Comparison of ENCODE assay signal across 8 mouse cellular contexts in the genomic region with DNA sequence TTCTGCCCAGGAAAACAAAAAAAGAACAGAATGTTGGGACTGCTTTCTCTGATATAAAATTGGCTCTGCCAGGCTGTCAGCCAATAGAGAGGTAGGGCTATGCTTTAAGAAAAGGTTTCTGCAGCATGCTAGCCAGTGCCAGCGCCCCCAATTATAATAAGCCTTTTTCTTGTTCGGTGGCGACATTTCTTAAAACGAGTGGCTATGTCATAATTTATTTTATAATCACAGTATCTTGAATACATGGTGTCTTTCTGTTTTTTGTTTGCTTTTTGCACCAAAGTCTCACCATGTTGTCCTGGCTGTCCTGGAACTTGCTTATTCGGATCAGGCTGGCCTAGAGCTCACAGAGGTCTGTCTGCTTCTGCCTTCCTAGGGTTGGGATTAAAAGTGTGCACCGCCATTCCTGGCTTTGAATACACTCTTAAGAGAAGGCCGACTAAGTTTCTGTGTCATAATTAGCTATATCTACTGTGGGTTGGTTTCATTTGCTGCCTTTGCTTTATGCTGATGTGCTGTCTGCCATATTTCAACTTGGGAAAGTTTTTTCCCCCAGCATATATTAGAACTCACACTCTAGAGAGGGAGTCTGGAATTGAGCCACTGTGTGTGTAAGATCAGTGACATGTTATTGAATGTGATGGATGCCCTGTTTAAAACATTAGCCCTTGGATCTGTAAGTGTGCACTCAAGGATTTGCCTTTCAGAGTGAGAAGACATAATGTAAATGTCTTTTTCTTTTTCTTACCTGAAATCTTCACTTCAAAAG. TPM values are rescaled to one million over a fixed set of nuclear protein-coding genes. Genes with fewer than 3 reads are reported as not detected.
DNase-seq lines count a peak whose midpoint lies in the region; ATAC-seq and TF ChIP-seq lines count a peak whose summit lies in the region.

No protein-coding gene starts in this region.

- H3K36me3 ChIP-seq in heart, embryonic 13.5 days = peaks cover 17% of the 10 kb centered on the region
- no peaks in the 10 kb centered on the region for H3K36me3 ChIP-seq in ES-Bruce4 (ENCODE audit: control insufficient read depth, insufficient read depth, low read length, poor library complexity, severe bottlenecking)
- H3K36me3 ChIP-seq in forebrain, embryonic 13.5 days (ENCODE audit: poor library complexity, severe bottlenecking) = peaks cover 4% of the 10 kb centered on the region; the same call in 1 of the 2 replicates
- H3K36me3 ChIP-seq in liver, embryonic 15.5 days (replicated peaks) = peaks cover under 1% of the 10 kb centered on the region

- H3K27ac ChIP-seq in heart, embryonic 13.5 days (replicated peaks) = peak overlapping the region; percentile 92
- no peak overlapping the region for H3K27ac ChIP-seq in ES-Bruce4 (ENCODE audit: insufficient read depth, low read length)
- H3K27ac ChIP-seq in forebrain, embryonic 13.5 days = no peak overlapping the region
- peak overlapping the region; percentile 88 for H3K27ac ChIP-seq in liver, embryonic 15.5 days (replicated peaks)

- peak overlapping the region; percentile 82 for H3K4me2 ChIP-seq in heart, embryonic 13.5 days
- H3K4me2 ChIP-seq in forebrain, embryonic 13.5 days = peak overlapping the region; percentile 73
- H3K4me2 ChIP-seq in liver, embryonic 15.5 days = peak overlapping the region; percentile 81

- DNase-seq in heart, postnatal 14 days = no peak
- no peak for DNase-seq in B cell, adult 2 months
- no peak for DNase-seq in cerebellum, adult 11-12 months
- no peak for DNase-seq in spleen, adult 12 weeks (ENCODE audit: low spot score)

- no peak for TF ChIP-seq CTCF in ES-Bruce4 (IDR thresholded peaks at IDR 0.05; ENCODE audit: low read depth, low read length)

- H3K27me3 ChIP-seq in heart, embryonic 13.5 days (replicated peaks) = no peaks in the 10 kb centered on the region
- no peaks in the 10 kb centered on the region for H3K27me3 ChIP-seq in ES-Bruce4 (ENCODE audit: control insufficient read depth, insufficient read depth, low read length, poor library complexity, severe bottlenecking)
- no peaks in the 10 kb centered on the region for H3K27me3 ChIP-seq in forebrain, embryonic 13.5 days
- no peaks in the 10 kb centered on the region for H3K27me3 ChIP-seq in liver, embryonic 15.5 days

- TF ChIP-seq EP300 in ES-Bruce4 (IDR thresholded peaks at IDR 0.05; ENCODE audit: insufficient read depth, low read depth, low read length) = no peak

- intact Hi-C loops in heart, postnatal 14 days (cut with DNase I) = loop anchor here (5.0 kb wide), 1 partner anchor 83 kb away; no protein-coding TSS in a partner anchor

- H3K9ac ChIP-seq in heart, embryonic 13.5 days = peak overlapping the region; percentile 97
- peak overlapping the region; percentile 87 for H3K9ac ChIP-seq in ES-Bruce4 (ENCODE audit: low read depth, poor library complexity, severe bottlenecking)
- H3K9ac ChIP-seq in forebrain, embryonic 13.5 days = peak overlapping the region; percentile 87
- peak overlapping the region; percentile 94 for H3K9ac ChIP-seq in liver, embryonic 15.5 days

- H3K9me3 ChIP-seq in heart, embryonic 13.5 days = no peaks in the 10 kb centered on the region
- H3K9me3 ChIP-seq in ES-Bruce4 (replicated peaks; ENCODE audit: control insufficient read depth, insufficient read depth, low read length, poor library complexity, severe bottlenecking) = no peaks in the 10 kb centered on the region
- H3K9me3 ChIP-seq in forebrain, embryonic 13.5 days (replicated peaks) = no peaks in the 10 kb centered on the region
- H3K9me3 ChIP-seq in liver, embryonic 15.5 days (replicated peaks) = no peaks in the 10 kb centered on the region

- peak overlapping the region; percentile 98 for H3K4me3 ChIP-seq in heart, embryonic 13.5 days
- H3K4me3 ChIP-seq in ES-Bruce4 (ENCODE audit: low read depth, low read length) = no peak overlapping the region
- peak overlapping the region; percentile 94 for H3K4me3 ChIP-seq in forebrain, embryonic 13.5 days
- H3K4me3 ChIP-seq in liver, embryonic 15.5 days (replicated peaks) = peak overlapping the region; percentile 93

- TF ChIP-seq POLR2A in ES-Bruce4 (IDR thresholded peaks at IDR 0.05; ENCODE audit: insufficient read depth, low read length) = no peak

- 42% methylated on average over 7 of the region's 7 CpGs for WGBS in heart, embryonic 13.5 days
- 36% methylated on average over 7 of the region's 7 CpGs for WGBS in forebrain, embryonic 13.5 days
- WGBS in liver, embryonic 15.5 days (ENCODE audit: insufficient replicate concordance) = 54% methylated on average over 7 of the region's 7 CpGs

- H3K4me1 ChIP-seq in heart, embryonic 13.5 days = peaks cover 46% of the 10 kb centered on the region
- H3K4me1 ChIP-seq in ES-Bruce4 (ENCODE audit: control insufficient read depth, insufficient read depth, low read length) = peaks cover 8% of the 10 kb centered on the region
- peaks cover 33% of the 10 kb centered on the region for H3K4me1 ChIP-seq in forebrain, embryonic 13.5 days
- peaks cover 36% of the 10 kb centered on the region for H3K4me1 ChIP-seq in liver, embryonic 15.5 days (replicated peaks)

- ATAC-seq in heart, embryonic 13.5 days (ENCODE audit: extremely low read depth, insufficient number of reproducible peaks, low FRiP score, low TSS enrichment) = no peak
- no peak for ATAC-seq in forebrain, embryonic 13.5 days
- ATAC-seq in liver, embryonic 15.5 days (ENCODE audit: insufficient read depth) = no peak

RNA-seq across cellular contexts. Expression of gene Rnf115, which starts 1.4 kb away (rescaled TPM):
- polyA plus RNA-seq in heart, embryonic 13.5 days (2015; fragmentation: Nextera tagmentation; extraction: Ambion mirVana) = 36.9 and 44.8 TPM in 2 replicates
- 10 to 100 TPM; 20.7 to 23.2 TPM for total RNA-seq in heart, postnatal 14 days (2021)
- polyA plus RNA-seq in ES-Bruce4 (2011; ENCODE audit: insufficient read depth, insufficient read length, low read depth, missing spikeins) = 49.9 and 52.3 TPM in 2 replicates
- polyA plus RNA-seq in forebrain, embryonic 13.5 days (2015; fragmentation: Nextera tagmentation; extraction: Ambion mirVana) = 68.6 and 71.7 TPM in 2 replicates
- polyA plus RNA-seq in liver, embryonic 15.5 days (2015; fragmentation: Nextera tagmentation; extraction: Ambion mirVana) = 26.4 and 27.8 TPM in 2 replicates

RNA-seq across cellular contexts. Expression of gene Polr3c, which starts 1.4 kb away (rescaled TPM):
- polyA plus RNA-seq in heart, embryonic 13.5 days (2015; fragmentation: Nextera tagmentation; extraction: Ambion mirVana) = 25.2 and 29.3 TPM in 2 replicates
- 10 to 100 TPM; 21.8 to 24.3 TPM for total RNA-seq in heart, postnatal 14 days (2021)
- polyA plus RNA-seq in ES-Bruce4 (2011; ENCODE audit: insufficient read depth, insufficient read length, low read depth, missing spikeins) = 43.0 and 46.6 TPM in 2 replicates
- 41.1 and 42.0 TPM in 2 replicates for polyA plus RNA-seq in forebrain, embryonic 13.5 days (2015; fragmentation: Nextera tagmentation; extraction: Ambion mirVana)
- 19.8 and 21.3 TPM in 2 replicates for polyA plus RNA-seq in liver, embryonic 15.5 days (2015; fragmentation: Nextera tagmentation; extraction: Ambion mirVana)

RNA-seq across cellular contexts. Expression of gene Nudt17, which starts 20.5 kb away (rescaled TPM):
- polyA plus RNA-seq in heart, embryonic 13.5 days (2015; fragmentation: Nextera tagmentation; extraction: Ambion mirVana) = 7.1 and 7.2 TPM in 2 replicates
- 1 to 10 TPM; 2.1 to 2.2 TPM for total RNA-seq in heart, postnatal 14 days (2021)
- 9.9 and 10.7 TPM in 2 replicates for polyA plus RNA-seq in ES-Bruce4 (2011; ENCODE audit: insufficient read depth, insufficient read length, low read depth, missing spikeins)
- 6.4 and 7.2 TPM in 2 replicates for polyA plus RNA-seq in forebrain, embryonic 13.5 days (2015; fragmentation: Nextera tagmentation; extraction: Ambion mirVana)
- polyA plus RNA-seq in liver, embryonic 15.5 days (2015; fragmentation: Nextera tagmentation; extraction: Ambion mirVana) = 1.0 and 1.3 TPM in 2 replicates

RNA-seq across cellular contexts. Expression of gene Pias3, which starts 32.6 kb away (rescaled TPM):
- 36.0 and 37.7 TPM in 2 replicates for polyA plus RNA-seq in heart, embryonic 13.5 days (2015; fragmentation: Nextera tagmentation; extraction: Ambion mirVana)
- total RNA-seq in heart, postnatal 14 days (2021) = 10 to 100 TPM; 18.1 to 22.1 TPM
- 31.8 and 42.1 TPM in 2 replicates for polyA plus RNA-seq in ES-Bruce4 (2011; ENCODE audit: insufficient read depth, insufficient read length, low read depth, missing spikeins)
- polyA plus RNA-seq in forebrain, embryonic 13.5 days (2015; fragmentation: Nextera tagmentation; extraction: Ambion mirVana) = 28.8 and 31.0 TPM in 2 replicates
- 5.8 and 6.1 TPM in 2 replicates for polyA plus RNA-seq in liver, embryonic 15.5 days (2015; fragmentation: Nextera tagmentation; extraction: Ambion mirVana)

RNA-seq across cellular contexts. Expression of gene Ankrd35, which starts 58.9 kb away (rescaled TPM):
- polyA plus RNA-seq in heart, embryonic 13.5 days (2015; fragmentation: Nextera tagmentation; extraction: Ambion mirVana) = 0.09 and 0.33 TPM in 2 replicates
- under 1 TPM; 0.84 to 0.93 TPM for total RNA-seq in heart, postnatal 14 days (2021)
- 3.5 and 3.7 TPM in 2 replicates for polyA plus RNA-seq in ES-Bruce4 (2011; ENCODE audit: insufficient read depth, insufficient read length, low read depth, missing spikeins)
- 0.57 and 2.3 TPM in 2 replicates for polyA plus RNA-seq in forebrain, embryonic 13.5 days (2015; fragmentation: Nextera tagmentation; extraction: Ambion mirVana)
- 0.33 and 0.53 TPM in 2 replicates for polyA plus RNA-seq in liver, embryonic 15.5 days (2015; fragmentation: Nextera tagmentation; extraction: Ambion mirVana)

Comparison
In these comparisons a context has a peak if more than half of its experiments do, and no peak if none do; other contexts are left out.
1. H3K27ac ChIP-seq: peak in heart, embryonic 13.5 days (single experiment) and liver, embryonic 15.5 days (single experiment); none in ES-Bruce4 (single experiment) and forebrain, embryonic 13.5 days (single experiment).
2. Peak in every context shown above with its lines, with median percentiles within 50 percentile points of each other: H3K4me2 ChIP-seq and H3K9ac ChIP-seq.